Mouse (Mus musculus) embryonic facial prominence, embryonic 13.5 days (tissue): ENCODE data around the gene Tbc1d10b. TPM values are rescaled to one million over a fixed set of nuclear protein-coding genes. Genes with fewer than 3 reads are reported as not detected.
"Not testable (repeated sequence)": the region's sequence is repeated elsewhere in the genome, so short reads cannot be mapped to it uniquely, and the experiment has no call there.

Experiments
- ATAC-seq: fragments of 200-750 bp; cut with Nextera tagmentation; 2 replicates; pipeline ENCODE4 v1.8.0; 2017; ENCODE audit warnings: low read depth; ENCODE audit not compliant: insufficient number of reproducible peaks, insufficient read depth, low FRiP score, low TSS enrichment
- H3K27ac ChIP-seq: fragments of 300-500 bp; sonication (generic); 2 replicates; pipeline ENCODE4 v1.5.1; 2015; ENCODE audit warnings: moderate library complexity, mild to moderate bottlenecking, inconsistent platforms
- H3K27me3 ChIP-seq: fragments of 300-500 bp; sonication (generic); 2 replicates; pipeline ENCODE4 v1.6.1; 2015; ENCODE audit warnings: mild to moderate bottlenecking, inconsistent platforms
- H3K36me3 ChIP-seq: fragments of 300-500 bp; sonication (generic); 2 replicates; pipeline ENCODE4 v1.6.1; 2015; ENCODE audit warnings: mild to moderate bottlenecking, inconsistent platforms
- H3K4me1 ChIP-seq: fragments of 300-500 bp; sonication (generic); 2 replicates; pipeline ENCODE4 v1.6.1; 2015; ENCODE audit warnings: inconsistent platforms
- H3K4me2 ChIP-seq: fragments of 300-500 bp; sonication (generic); 2 replicates; pipeline ENCODE4 v1.6.1; 2015; ENCODE audit warnings: moderate library complexity, mild to moderate bottlenecking, inconsistent platforms
- H3K4me3 ChIP-seq: fragments of 300-500 bp; sonication (generic); 2 replicates; pipeline ENCODE4 v1.5.1; 2015; ENCODE audit warnings: mild to moderate bottlenecking, inconsistent platforms
- H3K9ac ChIP-seq: fragments of 300-500 bp; sonication (generic); 2 replicates; pipeline ENCODE4 v1.6.1; 2015; ENCODE audit warnings: mild to moderate bottlenecking, inconsistent platforms
- H3K9me3 ChIP-seq: fragments of 300-500 bp; sonication (generic); 2 replicates; pipeline ENCODE4 v1.6.1; 2016; ENCODE audit warnings: inconsistent platforms
- WGBS: fragments of 180-500 bp; shearing (Covaris S2); methylation state at CpG from one replicate; pipeline ENCODE4 v1.1.7; 2015; ENCODE audit warnings: mixed read lengths; 5-methylcytosine and 5-hydroxymethylcytosine counted together
- polyA plus RNA-seq: library from polyadenylated mRNA; unstranded; fragments of >200 nt; fragmentation: Nextera tagmentation; extraction: Ambion mirVana; gene quantifications from 2 replicates; pipeline ENCODE4 v1.2.1, GENCODE M21; 2015

The Tbc1d10b gene
- polyA plus RNA-seq, 1 experiment from 2014 or later: 32.0 TPM

- no peak for ATAC-seq
- H3K27me3 ChIP-seq: no peaks in the 10 kb centered on the region
- no peaks in the 10 kb centered on the region for H3K9me3 ChIP-seq
- peaks cover 28% of the 10 kb centered on the region for H3K4me1 ChIP-seq
- WGBS: 74% methylated on average over 7 of the region's 7 CpGs
- peaks cover 74% of the 10 kb centered on the region for H3K36me3 ChIP-seq
- 0 out of 2 replicates have a peak overlapping the region, but pooled peaks have one; percentile 93 for H3K27ac ChIP-seq
- H3K4me3 ChIP-seq: peak overlapping the region; percentile 74
- peak overlapping the region; percentile 80 for H3K9ac ChIP-seq
- H3K4me2 ChIP-seq: peak overlapping the region; percentile 84
Observed at GRCm38 (mm10) chr7:127194633-127195029, 13.6 kb downstream of the Tbc1d10b start.

DNA sequence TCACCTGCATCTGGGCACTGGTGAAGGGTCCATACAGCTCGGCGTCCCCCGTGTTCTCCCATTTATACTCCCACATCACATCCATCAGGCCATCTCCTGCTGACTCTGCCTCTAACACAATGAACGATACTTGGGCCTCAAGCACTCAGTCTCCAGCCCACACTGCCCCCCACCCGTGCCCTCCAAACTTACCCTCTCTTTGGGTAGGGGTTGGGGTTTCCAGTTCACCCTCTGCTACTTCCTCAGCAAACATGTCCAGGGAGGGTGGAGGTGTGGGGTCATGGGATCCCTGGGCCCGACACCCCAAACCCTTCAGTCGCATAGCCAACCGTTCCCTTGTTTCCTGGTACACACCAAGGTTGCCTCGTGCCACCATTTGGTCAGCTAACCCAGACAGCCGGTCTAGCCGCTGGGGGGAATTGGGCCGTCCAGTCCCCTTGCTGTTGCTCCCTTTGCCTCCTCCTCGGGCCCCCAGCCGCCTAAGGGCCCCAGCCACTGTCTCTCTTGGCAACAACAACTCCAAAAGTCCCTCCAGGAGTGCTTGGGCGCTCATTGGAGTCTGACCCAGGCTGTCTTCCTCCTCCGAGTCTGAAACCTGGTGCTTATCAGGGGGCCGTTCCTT lies 14.1 kb downstream of the Tbc1d10b start:
- Histone ChIP-seq H3K27ac (no peak overlapping the region), H3K36me3 (peaks cover 69% of the 10 kb centered on the region), H3K4me1 (peaks cover 28% of the 10 kb centered on the region), H3K9ac (peak overlapping the region; percentile 80), H3K4me3 (peak overlapping the region; percentile 74), H3K4me2 (peak overlapping the region; percentile 84), H3K27me3 (no peaks in the 10 kb centered on the region), H3K9me3 (no peaks in the 10 kb centered on the region)
- no peak for ATAC-seq
- 92% methylated on average over 17 of the region's 17 CpGs for WGBS

- no peaks in the 10 kb centered on the region for H3K27me3 ChIP-seq
- no peak overlapping the region for H3K9ac ChIP-seq
- ATAC-seq: no peak
- no peaks in the 10 kb centered on the region for H3K9me3 ChIP-seq
- WGBS: 93% methylated on average over 5 of the region's 5 CpGs
- no peak overlapping the region for H3K4me2 ChIP-seq
- no peak overlapping the region for H3K4me3 ChIP-seq
- peaks cover 28% of the 10 kb centered on the region for H3K4me1 ChIP-seq
- H3K27ac ChIP-seq: no peak overlapping the region
- H3K36me3 ChIP-seq: peaks cover 58% of the 10 kb centered on the region
Observed at GRCm38 (mm10) chr7:127192989-127193388, 15.3 kb downstream of the Tbc1d10b start.

DNA sequence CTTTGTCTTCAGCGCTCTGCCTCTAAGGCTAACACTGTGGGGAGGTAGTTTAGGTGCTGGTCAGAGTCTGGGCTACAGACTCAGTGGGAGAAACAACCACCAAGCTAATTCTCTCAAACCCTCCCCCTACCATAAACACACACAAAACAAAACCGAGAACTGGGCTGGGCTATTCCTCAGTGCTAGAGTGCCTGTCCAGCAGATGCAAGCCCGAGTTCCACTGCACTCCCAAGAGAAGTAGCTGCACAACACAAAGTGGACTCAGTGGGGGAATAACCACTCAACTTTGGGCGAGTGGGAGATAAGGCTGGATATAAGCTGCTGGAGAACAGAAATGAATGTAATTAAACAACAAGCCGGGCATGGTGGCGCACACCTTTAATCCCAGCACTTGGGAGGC lies 17.6 kb downstream of the Tbc1d10b start:
- H3K9me3 ChIP-seq: no peaks in the 10 kb centered on the region
- peaks cover 43% of the 10 kb centered on the region for H3K36me3 ChIP-seq
- no peaks in the 10 kb centered on the region for H3K27me3 ChIP-seq
- no peak overlapping the region for H3K4me2 ChIP-seq
- H3K4me1 ChIP-seq: peaks cover 17% of the 10 kb centered on the region
- 91% methylated on average over 6 of the region's 6 CpGs for WGBS
- no peak for ATAC-seq
- no peak overlapping the region for H3K27ac ChIP-seq
- no peak overlapping the region for H3K4me3 ChIP-seq
- H3K9ac ChIP-seq: no peak overlapping the region

DNA sequence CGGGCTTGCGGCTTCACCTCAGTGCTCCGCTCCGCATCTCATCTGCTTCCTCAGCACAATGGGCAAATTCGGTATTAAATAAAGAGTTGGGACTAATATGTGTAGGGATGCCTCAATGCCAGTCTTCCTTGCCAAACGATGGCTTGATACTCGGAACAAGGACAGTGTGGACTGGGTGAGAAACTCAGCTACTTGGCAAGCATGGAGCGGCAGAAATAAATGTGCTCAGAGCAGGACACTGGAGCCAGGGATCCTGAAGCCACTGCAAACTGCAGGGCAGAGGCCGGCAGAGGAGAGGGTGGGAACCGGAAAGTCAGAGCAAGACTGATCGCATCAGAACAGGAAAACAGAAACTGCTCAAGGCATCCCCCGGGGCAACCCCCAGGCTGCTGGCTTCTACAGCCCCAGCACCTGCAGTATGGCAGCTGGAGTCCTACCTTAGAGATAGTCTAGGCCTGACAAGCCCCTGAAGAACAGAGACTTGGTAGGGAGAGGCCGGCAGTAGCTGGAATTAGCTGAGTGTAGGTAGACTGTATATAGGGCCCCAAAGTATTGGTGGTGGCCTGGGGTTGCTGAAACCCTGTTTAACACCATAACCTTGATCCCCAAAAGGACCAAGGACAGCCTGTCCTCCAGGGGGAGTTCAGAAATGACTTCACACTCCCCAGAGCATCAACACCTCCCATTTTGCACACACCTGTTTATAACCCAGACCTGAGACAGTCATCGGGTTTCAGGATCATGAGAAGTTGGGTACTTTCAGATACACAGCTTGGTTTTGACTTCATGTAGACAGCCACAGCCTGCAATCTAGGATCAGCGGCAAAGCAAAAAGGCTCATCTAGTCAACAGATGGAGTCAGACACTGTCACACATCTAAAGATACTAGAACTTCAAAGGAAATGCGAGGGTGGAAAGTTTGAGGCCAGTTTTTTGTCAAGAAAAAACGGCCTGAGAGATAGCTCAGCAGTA lies 19.7 kb downstream of the Tbc1d10b start:
- no peaks in the 10 kb centered on the region for H3K27me3 ChIP-seq
- H3K9ac ChIP-seq: no peak overlapping the region
- ATAC-seq: no peak
- peaks cover 32% of the 10 kb centered on the region for H3K36me3 ChIP-seq
- no peak overlapping the region for H3K4me2 ChIP-seq
- H3K4me1 ChIP-seq: no peaks in the 10 kb centered on the region; the same call in 1 of the 2 replicates
- WGBS: 83% methylated on average over 17 of the region's 17 CpGs
- no peak overlapping the region for H3K4me3 ChIP-seq
- H3K27ac ChIP-seq: no peak overlapping the region
- H3K9me3 ChIP-seq: no peaks in the 10 kb centered on the region

GRCm38 (mm10) chr7:127187351-127187750 lies 20.9 kb downstream of the Tbc1d10b start:
- Histone ChIP-seq H3K36me3 (peaks cover 19% of the 10 kb centered on the region), H3K4me2 (no peak overlapping the region), H3K9me3 (no peaks in the 10 kb centered on the region), H3K27ac (no peak overlapping the region), H3K9ac (no peak overlapping the region), H3K4me1 (no peaks in the 10 kb centered on the region), H3K4me3 (no peak overlapping the region), H3K27me3 (no peaks in the 10 kb centered on the region)
- 70% methylated on average over 10 of the region's 10 CpGs for WGBS
- ATAC-seq: no peak

DNA sequence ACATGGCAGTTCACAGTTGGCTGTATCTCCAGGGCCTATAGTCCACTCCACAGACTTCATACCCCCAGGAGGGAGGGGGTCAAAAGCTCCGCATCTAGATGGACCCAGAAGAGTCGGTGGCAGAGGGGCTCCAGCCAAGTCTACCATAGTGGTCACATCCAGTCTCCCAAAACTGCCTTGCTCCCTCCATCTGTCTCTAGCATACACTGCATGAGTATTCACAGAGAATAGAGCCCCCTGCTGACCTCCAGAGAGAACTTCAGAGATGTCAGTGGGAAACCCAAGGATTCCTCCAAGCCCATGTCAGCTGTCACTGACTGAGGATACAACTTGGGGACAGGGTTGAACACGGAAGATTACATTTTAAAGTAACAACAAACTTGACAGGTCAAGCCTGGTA lies 22.7 kb downstream of the Tbc1d10b start:
- Histone ChIP-seq H3K4me1 (no peaks in the 10 kb centered on the region), H3K9me3 (no peaks in the 10 kb centered on the region), H3K27me3 (no peaks in the 10 kb centered on the region), H3K4me2 (no peak overlapping the region), H3K36me3 (0 out of 2 replicates have a peak, but pooled peaks cover 2% of the 10 kb centered on the region), H3K4me3 (no peak overlapping the region), H3K27ac (no peak overlapping the region), H3K9ac (no peak overlapping the region)
- WGBS: 61% methylated on average over 3 of the region's 3 CpGs
- no peak for ATAC-seq

- H3K4me1 ChIP-seq: no peaks in the 10 kb centered on the region
- no peak overlapping the region for H3K4me2 ChIP-seq
- no peak for ATAC-seq
- H3K9me3 ChIP-seq: no peaks in the 10 kb centered on the region
- no peaks in the 10 kb centered on the region for H3K36me3 ChIP-seq
- 40% methylated on average over 1 of the region's 1 CpGs for WGBS
- H3K27me3 ChIP-seq: no peaks in the 10 kb centered on the region
- H3K4me3 ChIP-seq: no peak overlapping the region
- no peak overlapping the region for H3K9ac ChIP-seq
- H3K27ac ChIP-seq: no peak overlapping the region
Observed at GRCm38 (mm10) chr7:127184720-127185119, 23.5 kb downstream of the Tbc1d10b start.

- H3K27ac ChIP-seq: no peak overlapping the region
Observed at GRCm38 (mm10) chr7:127183828-127184227, 24.4 kb downstream of the Tbc1d10b start.

DNA sequence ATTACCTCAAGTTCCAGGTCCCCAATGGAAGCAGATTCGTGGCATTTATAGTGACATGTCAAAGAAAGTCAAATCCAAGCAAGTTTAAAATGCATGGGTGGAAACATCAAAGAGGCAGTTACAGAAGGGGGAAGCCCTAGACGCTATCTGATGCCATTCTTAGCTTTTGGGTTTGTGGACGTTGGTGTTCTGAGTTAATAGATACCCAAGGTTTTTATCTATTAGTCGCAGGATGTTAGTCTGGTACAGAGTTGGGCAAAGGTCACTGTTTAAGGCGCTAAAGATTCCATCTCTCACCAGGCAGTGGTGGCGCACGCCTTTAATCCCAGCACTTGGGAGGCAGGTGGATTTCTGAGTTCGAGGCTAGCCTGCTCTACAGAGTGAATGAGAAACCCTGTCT lies 24.9 kb downstream of the Tbc1d10b start:
- 78% methylated on average over 8 of the region's 8 CpGs for WGBS
- H3K9me3 ChIP-seq: no peaks in the 10 kb centered on the region
- H3K27me3 ChIP-seq: no peaks in the 10 kb centered on the region
- no peaks in the 10 kb centered on the region for H3K4me1 ChIP-seq
- no peak overlapping the region for H3K4me3 ChIP-seq
- H3K27ac ChIP-seq: no peak overlapping the region
- H3K9ac ChIP-seq: no peak overlapping the region
- no peak overlapping the region for H3K4me2 ChIP-seq
- no peak for ATAC-seq
- no peaks in the 10 kb centered on the region for H3K36me3 ChIP-seq

More at GRCm38 (mm10) chr7:127183828-127184227, 24.4 kb downstream of the Tbc1d10b start:
- Histone ChIP-seq H3K36me3 (no peaks in the 10 kb centered on the region), H3K4me3 (no peak overlapping the region), H3K9me3 (no peaks in the 10 kb centered on the region), H3K9ac (no peak overlapping the region), H3K4me1 (no peaks in the 10 kb centered on the region), H3K4me2 (no peak overlapping the region), H3K27me3 (no peaks in the 10 kb centered on the region)
- 79% methylated on average over 6 of the region's 6 CpGs for WGBS
- no peak for ATAC-seq

DNA sequence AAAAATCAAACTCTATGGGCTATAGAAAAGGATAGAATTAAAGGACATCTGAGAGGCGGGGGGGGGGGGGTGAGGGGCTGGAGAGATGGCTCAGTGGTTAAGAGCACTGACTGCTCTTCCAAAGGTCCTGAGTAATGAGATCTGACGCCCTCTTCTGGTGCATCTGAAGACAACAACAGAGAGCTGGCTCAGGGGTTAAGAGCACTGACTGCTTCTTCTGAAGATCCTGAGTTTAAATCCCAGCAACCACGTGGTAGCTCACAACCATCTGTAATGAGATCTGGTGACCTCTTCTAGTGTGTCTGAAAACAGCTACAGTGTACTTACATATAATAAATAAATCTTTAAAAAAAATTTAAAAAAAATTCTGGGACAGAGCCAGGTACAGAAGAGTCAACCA lies 26.5 kb downstream of the Tbc1d10b start:
- H3K9me3 ChIP-seq, H3K4me2 ChIP-seq, ATAC-seq, H3K9ac ChIP-seq, H3K27ac ChIP-seq, H3K4me3 ChIP-seq, H3K36me3 ChIP-seq, H3K4me1 ChIP-seq, H3K27me3 ChIP-seq: not testable (repeated sequence)
- 32% methylated on average over 3 of the region's 3 CpGs for WGBS

- Histone ChIP-seq H3K27me3 (no peaks in the 10 kb centered on the region), H3K9ac (no peak overlapping the region), H3K4me3 (no peak overlapping the region), H3K36me3 (no peaks in the 10 kb centered on the region), H3K9me3 (no peaks in the 10 kb centered on the region), H3K4me1 (no peaks in the 10 kb centered on the region), H3K4me2 (no peak overlapping the region), H3K27ac (no peak overlapping the region)
- no peak for ATAC-seq
- 67% methylated on average over 2 of the region's 2 CpGs for WGBS
Observed at GRCm38 (mm10) chr7:127180783-127181182, 27.5 kb downstream of the Tbc1d10b start.
